Mouse (Mus musculus) layer of hippocampus, adult 2 months (tissue): ENCODE measurements at regions not wholly inside any gene's neighbourhood (a gene's known extent, or its start where the extent isn't known, plus 50 kb on each side); places are given as distances from the start of the nearest gene placed in this dataset.
"Not testable (repeated sequence)": the region's sequence is repeated elsewhere in the genome, so short reads cannot be mapped to it uniquely, and the experiment has no call there.

ENCODE experiments used
- DNase-seq, 2 experiments: peaks; one replicate each; pipeline ENCODE4 v3.0.0; 2022; ENCODE audit warnings: low spot score in 2 of 2
- H3K27ac ChIP-seq: fragments of 200-600 bp; 2 replicates; pipeline ENCODE4 v1.8.1; 2022
- H3K4me3 ChIP-seq: fragments of 200-600 bp; 2 replicates; pipeline ENCODE4 v1.8.1; 2022; ENCODE audit warnings: mild to moderate bottlenecking
- CTCF ChIP-seq: fragments of 200-600 bp; conservative IDR thresholded peaks from 2 replicates; pipeline ENCODE4 v1.8.1; 2022; ENCODE audit warnings: antibody characterized with exemption, mild to moderate bottlenecking, moderate library complexity

GRCm38 (mm10) chr6:60657117-60657911 lies 172.3 kb downstream of the Snca start:
- H3K27ac ChIP-seq: no peak overlapping the region
- no peak for DNase-seq
- H3K4me3 ChIP-seq: no peak overlapping the region
- TF ChIP-seq CTCF: no peak

GRCm38 (mm10) chr6:60646983-60647617 lies 182.6 kb downstream of the Snca start:
- not testable (repeated sequence) for DNase-seq, H3K27ac ChIP-seq, H3K4me3 ChIP-seq

DNA sequence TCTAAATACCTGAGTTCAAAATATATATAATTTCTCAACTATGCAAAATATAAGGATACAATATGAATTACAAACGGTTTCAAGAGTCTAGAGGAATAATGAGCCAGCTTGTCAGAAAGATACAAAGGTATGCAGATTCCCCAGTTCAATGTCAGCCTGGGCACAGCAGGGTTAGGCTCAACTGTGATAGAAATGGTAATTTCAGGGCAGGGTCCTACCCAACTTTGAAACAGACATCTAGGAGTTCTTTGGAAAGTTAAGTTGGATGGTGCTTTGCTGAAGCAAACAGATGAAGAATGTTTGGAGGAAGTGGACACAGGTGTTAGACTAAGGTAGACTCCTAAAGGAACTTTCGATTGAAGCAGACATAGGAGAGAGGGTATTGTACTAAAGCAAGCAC lies 187.4 kb downstream of the Snca start:
- no peak overlapping the region for H3K4me3 ChIP-seq
- no peak for TF ChIP-seq CTCF
- DNase-seq: no peak
- no peak overlapping the region for H3K27ac ChIP-seq

- no peak for DNase-seq
- no peak for TF ChIP-seq CTCF
- no peak overlapping the region for H3K4me3 ChIP-seq
- no peak overlapping the region for H3K27ac ChIP-seq
These were observed 213.3 kb downstream of the Snca start for GRCm38 (mm10) chr6:60616313-60616712.

- Histone ChIP-seq H3K4me3 (no peak overlapping the region), H3K27ac (no peak overlapping the region)
- no peak for TF ChIP-seq CTCF
- no peak for DNase-seq
These were observed 229.5 kb downstream of the Snca start for GRCm38 (mm10) chr6:60600201-60600600.

- H3K4me3 ChIP-seq: no peak overlapping the region
- DNase-seq: no peak
- TF ChIP-seq CTCF: peak; percentile 83
- no peak overlapping the region for H3K27ac ChIP-seq
These were observed 265.4 kb downstream of the Snca start for GRCm38 (mm10) chr6:60564261-60564660.

DNA sequence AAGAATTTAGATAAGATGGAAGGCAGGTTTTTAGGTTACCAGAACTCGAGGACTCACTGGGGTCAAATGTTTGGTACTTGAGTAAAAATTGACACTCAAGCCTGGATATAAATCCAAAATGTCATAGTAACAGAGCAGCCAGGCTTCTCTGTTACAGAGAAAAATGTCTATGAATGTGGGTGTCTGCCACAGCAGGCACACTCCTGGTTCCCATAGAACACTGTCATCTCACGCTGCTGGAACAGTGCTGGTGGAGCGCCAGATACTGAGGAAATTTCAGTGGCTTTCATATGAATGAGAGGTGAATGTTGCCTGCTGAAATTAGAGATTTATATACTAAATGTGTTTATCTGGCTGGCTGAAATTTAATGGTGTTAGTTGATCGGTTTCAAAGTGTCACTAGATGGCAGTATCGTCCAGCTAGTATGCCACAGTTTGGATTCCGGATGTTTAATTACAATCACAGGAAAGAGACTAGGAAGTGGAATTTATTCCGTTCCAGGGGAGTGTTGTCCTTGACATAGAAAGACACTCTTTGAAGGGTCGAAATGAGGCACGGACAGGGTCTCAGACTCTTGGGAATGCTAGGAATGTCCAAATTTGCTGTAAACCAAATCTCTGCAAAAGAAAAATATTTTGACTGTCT lies 273.9 kb downstream of the Snca start:
- H3K27ac ChIP-seq: no peak overlapping the region
- TF ChIP-seq CTCF: peak; percentile 83
- peak overlapping the region; percentile 36 for H3K4me3 ChIP-seq
- peak; percentile 23 to 28 for DNase-seq
